Comparison of ENCODE assay signal across 16 mouse cellular contexts in the genomic region with DNA sequence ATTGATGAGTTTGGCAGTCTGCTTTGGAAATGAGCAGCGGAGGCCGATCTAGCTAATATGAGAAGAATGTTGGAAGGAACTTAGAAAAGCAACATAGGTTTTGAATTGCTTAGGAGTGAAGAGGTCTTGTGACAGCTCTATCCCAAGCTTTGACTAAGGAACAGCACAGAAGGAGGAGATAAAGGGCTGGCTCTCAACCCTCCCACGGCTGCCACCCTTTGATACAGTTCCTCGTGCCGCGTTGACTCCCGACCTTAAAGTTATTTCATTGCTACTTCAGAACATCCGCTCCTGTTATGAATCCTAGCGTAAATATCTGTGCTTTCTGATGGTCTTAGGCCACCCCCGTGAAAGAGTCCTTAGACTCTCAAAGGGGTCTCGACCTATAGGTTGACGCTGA. TPM values are rescaled to one million over a fixed set of nuclear protein-coding genes. Genes with fewer than 3 reads are reported as not detected.
A peak's percentile ranks its signal among the peaks of the same experiment; 100 is the strongest.
DNase-seq lines count a peak whose midpoint lies in the region; ATAC-seq and TF ChIP-seq lines count a peak whose summit lies in the region.
"Had no signal": no experiment of that assay in that cellular context is flagged by ENCODE, and none has a peak within 500 bp of the region (broad histone marks: within the 10 kb centered on the region; RNA-seq: fewer than 3 reads in every experiment).

No protein-coding gene starts in this region.

- 67% methylated on average over 12 of the region's 12 CpGs for WGBS in intestine, embryonic 16.5 days
- 70% methylated on average over 12 of the region's 12 CpGs for WGBS in intestine, postnatal 0 days
- 39% methylated on average over 12 of the region's 12 CpGs for WGBS in liver, embryonic 13.5 days (ENCODE audit: insufficient replicate concordance)

- ATAC-seq in intestine, embryonic 16.5 days: peak; percentile 57
- ATAC-seq in intestine, postnatal 0 days: no peak
- peak; percentile 84 for ATAC-seq in liver, embryonic 13.5 days (ENCODE audit: low read depth)

- TF ChIP-seq CTCF in intestine, postnatal 0 days (IDR thresholded peaks at IDR 0.05; ENCODE audit: low read depth): no peak

- H3K9me3 ChIP-seq in intestine, embryonic 16.5 days (ENCODE audit: control insufficient read depth, low read length): no peaks in the 10 kb centered on the region
- no peaks in the 10 kb centered on the region for H3K9me3 ChIP-seq in intestine, postnatal 0 days (ENCODE audit: control insufficient read depth)
- H3K9me3 ChIP-seq in liver, embryonic 13.5 days (replicated peaks): no peaks in the 10 kb centered on the region
- H3K9me3 ChIP-seq: embryonic facial prominence, embryonic 13.5 days; midbrain, embryonic 13.5 days had no signal

- H3K4me1 ChIP-seq in intestine, embryonic 16.5 days (ENCODE audit: control insufficient read depth, insufficient read depth, low read length): peaks cover 14% of the 10 kb centered on the region
- H3K4me1 ChIP-seq in intestine, postnatal 0 days (replicated peaks; ENCODE audit: control insufficient read depth, insufficient read depth, low read length): no peaks in the 10 kb centered on the region
- H3K4me1 ChIP-seq in liver, embryonic 13.5 days (replicated peaks): peaks cover 76% of the 10 kb centered on the region

- peak; percentile 60 for DNase-seq in spleen, adult 12 weeks (ENCODE audit: low spot score)
- DNase-seq in spleen, adult 18-20 months: no peak
- DNase-seq in liver, embryonic 13.5 days: peak; percentile 64
- peak; percentile 63 for DNase-seq in testis, postnatal 10 days (ENCODE audit: low spot score)
- DNase-seq in thymus, postnatal 36 days: no peak
- no peak for DNase-seq in cerebellum, postnatal 4 days (ENCODE audit: low spot score in 2 of 2)
- DNase-seq: adrenal gland, postnatal 10 days; B cell, adult 2 months; cerebellum, postnatal 36 days; kidney, adult 18-20 months; thymus, adult 18-20 months had no signal

- no peaks in the 10 kb centered on the region for H3K27me3 ChIP-seq in intestine, embryonic 16.5 days (replicated peaks; ENCODE audit: control insufficient read depth, insufficient read depth, low read length)
- H3K27me3 ChIP-seq in intestine, postnatal 0 days (replicated peaks; ENCODE audit: control insufficient read depth, insufficient read depth, low read length): no peaks in the 10 kb centered on the region
- no peaks in the 10 kb centered on the region for H3K27me3 ChIP-seq in liver, embryonic 13.5 days
- H3K27me3 ChIP-seq: embryonic facial prominence, embryonic 13.5 days; midbrain, embryonic 13.5 days had no signal

- H3K27ac ChIP-seq in intestine, embryonic 16.5 days (ENCODE audit: low read length): no peak overlapping the region
- H3K27ac ChIP-seq in intestine, postnatal 0 days (ENCODE audit: low read depth, low read length): no peak overlapping the region
- peak overlapping the region; percentile 89 for H3K27ac ChIP-seq in liver, embryonic 13.5 days
- H3K27ac ChIP-seq: hindbrain, embryonic 14.5 days; midbrain, embryonic 13.5 days had no signal

- no peak overlapping the region for H3K9ac ChIP-seq in intestine, embryonic 16.5 days (ENCODE audit: low read depth, low read length)
- no peak overlapping the region for H3K9ac ChIP-seq in intestine, postnatal 0 days (ENCODE audit: low read depth, low read length)
- H3K9ac ChIP-seq in liver, embryonic 13.5 days: peak overlapping the region; percentile 26; the same call in 1 of the 2 replicates
- H3K9ac ChIP-seq: embryonic facial prominence, embryonic 13.5 days; hindbrain, embryonic 14.5 days; midbrain, embryonic 13.5 days had no signal

- H3K4me2 ChIP-seq in intestine, embryonic 16.5 days (ENCODE audit: low read depth, low read length): no peak overlapping the region
- H3K4me2 ChIP-seq in intestine, postnatal 0 days (replicated peaks; ENCODE audit: low read depth): no peak overlapping the region
- H3K4me2 ChIP-seq in liver, embryonic 13.5 days: peak overlapping the region; percentile 49
- H3K4me2 ChIP-seq: embryonic facial prominence, embryonic 13.5 days; hindbrain, embryonic 14.5 days; midbrain, embryonic 13.5 days had no signal

- no peaks in the 10 kb centered on the region for H3K36me3 ChIP-seq in intestine, embryonic 16.5 days (ENCODE audit: control insufficient read depth, insufficient read depth, low read length)
- no peaks in the 10 kb centered on the region for H3K36me3 ChIP-seq in intestine, postnatal 0 days (ENCODE audit: control insufficient read depth, insufficient read depth)
- H3K36me3 ChIP-seq in liver, embryonic 13.5 days: no peaks in the 10 kb centered on the region
- H3K36me3 ChIP-seq: embryonic facial prominence, embryonic 13.5 days; midbrain, embryonic 13.5 days had no signal

- H3K4me3 ChIP-seq in intestine, embryonic 16.5 days (ENCODE audit: low read length): no peak overlapping the region
- H3K4me3 ChIP-seq in intestine, postnatal 0 days (ENCODE audit: low read depth, low read length): no peak overlapping the region
- H3K4me3 ChIP-seq in liver, embryonic 13.5 days (replicated peaks): peak overlapping the region; percentile 14
- H3K4me3 ChIP-seq: embryonic facial prominence, embryonic 13.5 days; midbrain, embryonic 13.5 days had no signal

RNA-seq across cellular contexts. Expression of a gene that starts 13.5 kb away (rescaled TPM):
- 35.8 and 36.3 TPM in 2 replicates for polyA plus RNA-seq in intestine, embryonic 16.5 days (2015; fragmentation: Nextera tagmentation; extraction: Ambion mirVana)
- polyA plus RNA-seq in intestine, postnatal 0 days (2015; fragmentation: Nextera tagmentation; extraction: Ambion mirVana): 34.9 and 39.7 TPM in 2 replicates
- 18.4 and 24.6 TPM in 2 replicates for polyA plus RNA-seq in liver, embryonic 13.5 days (2015; fragmentation: Nextera tagmentation; extraction: Ambion mirVana)

Comparison
In these comparisons a context has a peak if more than half of its experiments do, and no peak if none do; other contexts are left out.
1. DNase-seq: peak in spleen, adult 12 weeks (single experiment), liver, embryonic 13.5 days (single experiment) and testis, postnatal 10 days (single experiment); none in spleen, adult 18-20 months (0 of 2), thymus, postnatal 36 days (0 of 2) and cerebellum, postnatal 4 days (0 of 2).